Mouse (Mus musculus) adipocyte (in vitro differentiated cells): ENCODE data around the gene Sh2d2a.
"Not testable (repeated sequence)": the region's sequence is repeated elsewhere in the genome, so short reads cannot be mapped to it uniquely, and the experiment has no call there.

ENCODE experiments used
- DNase-seq: peaks from one replicate; pipeline ENCODE4 v3.0.0-alpha.2; 2016; ENCODE audit warnings: low spot score

Sh2d2a gene

DNA sequence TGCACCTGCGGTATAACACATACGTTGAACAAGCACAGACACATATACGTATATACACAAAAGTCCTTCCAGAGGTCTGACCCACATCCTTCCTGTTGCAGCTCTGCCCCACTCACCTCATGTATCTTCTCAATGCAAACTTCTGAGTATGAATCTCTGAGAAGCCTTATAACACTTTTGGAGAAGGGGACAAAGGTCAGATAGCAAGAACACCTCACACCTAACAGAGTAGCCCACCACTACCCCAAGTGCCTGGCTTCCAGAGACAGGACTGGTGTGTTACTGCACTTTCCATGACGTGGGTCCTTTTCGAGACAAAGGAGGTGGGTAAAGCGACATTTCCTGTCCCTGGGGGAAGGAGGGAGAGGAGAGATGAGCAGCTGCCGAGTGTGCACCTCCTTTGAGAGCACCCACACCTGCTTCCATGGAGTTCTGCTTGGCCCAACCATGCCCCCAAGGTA, at the start of gene Sh2d2a:
Gene Sh2d2a, plus strand, starts transcription at position 106 of the 461 bp plus-strand sequence.
- no peak for DNase-seq

GRCm38 (mm10) chr3:87801681-87802080, 44.9 kb upstream of the Sh2d2a start:
- DNase-seq = no peak

- no peak for DNase-seq
Observed at GRCm38 (mm10) chr3:87804038-87804677, 42.4 kb upstream of the Sh2d2a start.

- no peak for DNase-seq
Observed at GRCm38 (mm10) chr3:87809322-87809962, 37.1 kb upstream of the Sh2d2a start.

DNA sequence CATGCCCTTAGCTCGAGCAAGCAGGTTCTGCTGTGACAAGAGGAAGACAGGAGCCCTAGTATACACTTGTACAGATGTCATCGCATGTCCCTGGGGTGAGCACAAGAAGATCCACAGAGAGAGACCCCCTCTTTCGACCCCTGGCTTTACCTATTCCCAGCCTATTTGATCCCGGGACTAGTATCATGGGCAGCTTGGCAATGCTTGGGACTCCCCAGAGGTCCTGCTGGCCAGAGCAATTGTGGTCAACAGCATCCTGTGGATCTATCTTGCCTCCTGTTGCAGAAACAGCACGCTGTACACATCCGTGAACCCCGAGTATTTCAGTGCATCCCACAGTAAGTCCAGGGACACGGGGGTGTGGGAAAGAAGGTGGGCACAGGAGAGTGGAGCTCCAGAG, 35.3 kb upstream of the Sh2d2a start:
- DNase-seq = no peak

DNA sequence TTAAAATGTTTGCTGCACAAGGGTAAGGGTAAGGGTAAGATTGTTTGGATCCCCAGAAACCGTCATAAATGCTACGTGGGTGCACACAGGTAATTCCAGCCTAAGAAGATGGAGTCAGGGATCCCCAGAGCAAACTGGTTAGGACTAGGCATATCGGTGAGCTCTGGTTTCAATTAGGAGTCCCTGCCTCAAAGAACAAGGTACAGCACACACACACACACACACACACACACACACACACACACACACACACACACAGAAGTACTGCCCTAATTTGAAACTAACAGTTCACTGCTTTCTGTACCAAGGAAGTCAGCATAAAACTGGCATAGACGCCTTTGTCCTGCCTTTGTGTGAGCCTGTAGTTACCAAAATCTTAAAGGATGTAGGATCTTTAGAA, 34.1 kb upstream of the Sh2d2a start:
- DNase-seq = no peak

- DNase-seq = no peak
Observed at GRCm38 (mm10) chr3:87812873-87813272, 33.7 kb upstream of the Sh2d2a start.

GRCm38 (mm10) chr3:87816166-87816565, 30.4 kb upstream of the Sh2d2a start:
- DNase-seq = no peak

GRCm38 (mm10) chr3:87816646-87817093, 29.9 kb upstream of the Sh2d2a start:
- peak; percentile 89 for DNase-seq

- no peak for DNase-seq
Observed at GRCm38 (mm10) chr3:87818226-87818625, 28.3 kb upstream of the Sh2d2a start.

DNA sequence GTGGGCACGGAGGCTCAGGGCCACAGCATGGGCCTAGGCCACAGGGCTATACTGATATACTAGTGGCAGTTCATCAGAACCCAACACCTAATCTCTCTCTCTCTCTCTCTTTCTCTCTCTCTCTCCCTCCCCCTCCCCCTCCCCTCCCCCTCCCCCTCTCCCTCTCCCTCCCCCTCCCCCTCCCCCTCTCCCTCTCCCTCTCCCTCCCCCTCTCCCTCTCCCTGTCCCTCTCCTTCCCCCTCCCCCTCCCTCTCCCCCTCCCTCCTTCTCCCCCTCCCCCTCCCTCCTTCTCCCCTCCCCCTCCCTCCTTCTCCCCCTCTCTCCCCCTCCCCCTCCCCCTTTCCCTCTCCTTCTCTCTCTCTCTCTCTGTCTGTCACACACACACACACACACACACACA, 22.3 kb upstream of the Sh2d2a start, which contains the start of gene Pear1:
Gene Pear1, minus strand, starts transcription at position 101 of the 400 bp plus-strand sequence.
- not testable (repeated sequence) for DNase-seq

DNA sequence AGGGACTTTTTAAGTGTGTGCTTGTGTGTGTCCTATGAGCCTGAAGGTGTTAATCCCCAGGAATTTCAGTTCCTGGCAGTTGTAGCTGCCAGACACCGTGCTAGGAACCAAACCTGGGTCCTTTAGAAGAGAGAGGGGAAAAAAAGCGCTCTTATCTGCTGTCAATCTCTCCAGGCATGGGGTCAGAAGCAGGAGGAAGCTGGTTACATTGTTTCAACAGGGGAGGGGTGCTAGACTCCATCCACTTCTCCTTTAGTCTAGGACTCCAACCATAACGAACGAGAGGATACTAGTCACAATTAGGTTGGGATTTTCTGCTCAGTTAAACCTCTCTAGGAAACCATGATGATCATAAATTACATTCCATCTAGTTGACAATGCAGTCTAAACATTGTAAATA, 18.1 kb upstream of the Sh2d2a start:
- no peak for DNase-seq

DNA sequence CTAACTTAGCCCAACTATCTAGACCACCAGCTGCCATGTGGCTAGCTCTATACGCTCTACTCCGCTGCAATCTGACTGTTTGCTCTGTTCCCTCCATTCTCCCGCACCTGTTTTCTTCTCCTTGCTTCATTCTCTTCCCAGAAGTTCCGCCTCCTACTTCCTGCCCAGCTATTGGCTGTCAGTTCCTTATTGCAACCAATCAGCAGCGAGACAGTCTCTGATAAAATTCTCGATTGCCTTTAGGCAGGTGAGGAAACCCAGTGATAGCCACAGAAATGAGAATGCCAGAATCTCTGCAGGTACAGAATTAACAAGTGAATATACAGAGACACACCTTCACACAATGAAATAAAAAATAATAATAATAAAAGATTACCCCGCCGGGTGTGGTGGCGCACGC, 17.5 kb upstream of the Sh2d2a start:
- no peak for DNase-seq

GRCm38 (mm10) chr3:87832109-87832859, 14.3 kb upstream of the Sh2d2a start:
- DNase-seq = peak; percentile 50

GRCm38 (mm10) chr3:87833482-87833881, 13.1 kb upstream of the Sh2d2a start:
- DNase-seq = no peak

- DNase-seq = peak; percentile 75
Observed at GRCm38 (mm10) chr3:87838622-87839021, 7.9 kb upstream of the Sh2d2a start.

DNA sequence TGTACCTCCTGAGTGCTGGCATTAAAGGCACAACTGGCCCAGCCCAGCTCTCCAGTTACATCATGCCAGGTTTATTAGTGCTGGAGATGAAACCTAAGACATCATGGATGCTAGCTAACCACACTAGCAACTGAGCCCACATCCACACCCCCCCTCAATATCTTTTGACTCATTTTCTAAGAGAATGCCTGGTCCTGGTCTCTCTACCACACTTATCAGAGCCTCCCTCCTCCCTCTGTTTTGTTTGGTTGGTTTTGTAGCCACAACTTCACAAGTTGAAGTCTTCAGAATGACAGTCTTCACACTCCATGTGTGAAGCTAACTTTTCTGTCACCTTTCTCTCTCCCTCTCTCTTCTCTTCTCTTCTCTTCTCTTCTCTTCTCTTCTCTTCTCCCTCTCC, 5.7 kb upstream of the Sh2d2a start:
- DNase-seq = no peak

DNA sequence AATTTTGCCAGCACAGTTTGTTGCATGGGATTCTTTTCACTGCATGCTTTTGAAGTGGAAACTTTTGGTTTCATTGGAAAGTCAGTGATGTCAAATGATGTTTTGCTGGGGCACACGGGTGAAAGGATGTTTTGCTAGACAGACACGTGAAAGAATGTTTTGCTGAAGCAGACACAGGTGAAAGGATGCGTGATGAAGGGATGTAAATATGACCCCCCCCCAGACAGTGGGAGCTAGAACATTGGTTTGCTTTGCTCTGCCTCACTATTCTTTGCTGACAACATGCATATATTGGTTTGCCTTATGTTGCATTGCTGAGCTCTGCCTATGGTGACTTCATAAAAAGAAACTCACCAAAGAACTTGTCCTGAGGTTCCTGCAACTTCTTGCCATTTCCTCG, 1.6 kb upstream of the Sh2d2a start:
- DNase-seq = no peak

DNA sequence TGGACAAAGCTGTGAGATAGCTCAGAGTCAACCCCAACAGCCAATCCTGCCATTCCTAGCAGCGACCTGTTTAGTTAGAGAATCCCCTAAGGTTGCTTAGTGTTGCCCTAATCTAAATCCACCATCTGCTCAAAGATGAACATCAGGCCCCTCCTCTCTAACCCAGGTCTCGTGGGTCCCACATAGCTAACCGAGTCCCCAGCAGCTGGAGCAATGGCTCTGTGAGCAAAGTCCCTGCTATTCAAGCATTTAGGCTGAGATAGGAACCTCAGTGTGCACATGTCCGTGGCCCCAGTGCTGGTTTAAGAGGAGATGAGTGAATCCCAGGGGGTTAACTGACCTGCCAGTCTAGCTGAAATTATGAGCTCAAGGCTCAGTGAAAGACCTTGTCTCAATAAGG, 369 bp upstream of the Sh2d2a start:
- DNase-seq = no peak

DNA sequence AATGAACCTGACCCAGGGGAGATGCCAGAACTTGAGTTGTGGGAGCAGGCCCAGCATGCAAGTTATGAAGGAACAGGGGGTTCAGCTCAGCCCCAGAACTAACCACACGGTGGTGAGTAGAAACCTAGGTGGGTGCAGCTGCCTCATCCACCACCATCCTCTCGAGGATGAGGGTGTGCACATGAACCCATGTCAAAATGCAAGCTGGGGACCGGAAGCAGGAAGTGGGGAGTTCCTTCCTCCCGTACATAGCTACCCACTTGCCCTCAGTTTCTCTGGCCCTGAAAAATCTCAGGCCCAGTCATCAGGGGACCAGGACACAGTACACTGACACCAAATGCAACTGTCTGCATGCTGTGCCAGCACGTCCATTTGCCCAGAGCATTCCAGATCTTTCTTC, 1.1 kb downstream of the Sh2d2a start:
- DNase-seq = no peak

DNA sequence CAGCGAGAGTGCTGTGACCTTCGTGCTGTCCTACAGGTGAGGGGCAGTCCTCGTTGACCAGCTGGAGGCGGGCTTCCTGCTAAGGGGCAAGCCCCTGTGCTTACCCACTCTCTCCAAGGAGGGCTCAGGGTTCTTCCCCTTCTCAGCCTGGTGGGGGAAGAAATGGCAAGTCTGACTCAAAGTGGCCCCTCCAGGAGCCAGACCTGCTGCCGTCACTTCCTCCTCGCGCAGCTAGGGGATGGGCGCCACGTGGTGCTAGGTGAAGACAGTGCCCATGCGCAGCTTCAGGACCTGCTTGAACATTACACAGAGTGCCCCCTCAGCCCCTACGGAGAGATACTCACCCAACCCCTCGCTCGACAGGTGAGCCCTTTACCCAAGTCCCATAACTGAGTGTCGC, 2.6 kb downstream of the Sh2d2a start:
- DNase-seq = no peak

DNA sequence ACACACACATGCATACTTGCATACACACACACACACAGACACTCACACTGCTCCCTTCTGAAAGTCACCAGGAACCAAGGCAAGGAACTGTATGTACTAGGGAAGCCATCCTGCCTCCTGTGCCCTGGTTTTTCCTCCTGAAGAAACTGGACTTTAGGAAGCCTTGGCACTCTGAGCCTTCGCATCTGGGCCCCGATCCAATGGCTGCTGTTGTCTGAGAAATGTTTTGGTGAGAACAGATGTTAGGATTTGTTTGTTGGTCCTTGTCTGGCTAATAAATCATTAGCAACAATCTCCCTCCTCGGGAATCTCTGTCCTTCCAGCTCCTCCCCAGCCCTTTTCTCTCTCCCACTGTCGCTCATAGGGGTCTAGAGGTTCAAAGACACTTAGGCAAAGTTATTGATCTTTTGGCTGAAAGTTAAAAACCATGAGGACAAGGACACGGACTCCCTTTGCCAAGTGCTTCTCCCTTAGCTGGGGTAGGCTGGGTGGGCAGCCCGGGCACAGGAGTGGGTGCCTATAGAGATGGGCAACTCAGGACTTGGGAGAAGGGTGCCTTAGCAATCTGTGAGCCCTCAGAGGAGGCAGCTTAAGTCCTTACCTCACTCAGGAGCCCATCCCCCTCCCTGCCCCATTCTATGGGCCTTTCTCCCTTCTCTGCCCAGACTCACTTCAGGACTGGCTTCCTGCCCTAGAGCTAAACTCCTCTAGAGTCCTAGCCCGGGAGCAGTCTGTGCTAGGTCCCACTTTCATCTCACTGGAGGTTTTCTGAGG, 8.4 kb downstream of the Sh2d2a start:
- DNase-seq = peak; percentile 88
